Mouse (Mus musculus): ENCODE measurements around the gene Pdpr. TPM values are rescaled to one million over a fixed set of nuclear protein-coding genes. Genes with fewer than 3 reads are reported as not detected.

Gene Pdpr
- polyA plus RNA-seq, 1 experiment from 2014 or later, result 10.3 TPM

Other genes starting within 250 kb of the Pdpr start
- 61.5 and 66.4 TPM in 2 replicates for gene Cog4, start 248.0 kb upstream of the Pdpr start, polyA plus RNA-seq (2015; fragmentation: Nextera tagmentation; extraction: Ambion mirVana)
- 82.8 and 88.1 TPM in 2 replicates for gene Sf3b3, start 247.8 kb upstream of the Pdpr start, polyA plus RNA-seq (2015; fragmentation: Nextera tagmentation; extraction: Ambion mirVana)
- 5.7 and 7.2 TPM in 2 replicates for gene Fuk, start 192.1 kb upstream of the Pdpr start, polyA plus RNA-seq (2015; fragmentation: Nextera tagmentation; extraction: Ambion mirVana)
- 14.5 and 15.4 TPM in 2 replicates for gene St3gal2, start 174.7 kb upstream of the Pdpr start, polyA plus RNA-seq (2015; fragmentation: Nextera tagmentation; extraction: Ambion mirVana)
- 8.4 and 10.3 TPM in 2 replicates for gene Ddx19a, start 96.8 kb upstream of the Pdpr start, polyA plus RNA-seq (2015; fragmentation: Nextera tagmentation; extraction: Ambion mirVana)
- gene Ddx19b, start 62.9 kb upstream of the Pdpr start, polyA plus RNA-seq (2015; fragmentation: Nextera tagmentation; extraction: Ambion mirVana), result 4.0 and 4.4 TPM in 2 replicates
- gene Aars, start 61.5 kb upstream of the Pdpr start, polyA plus RNA-seq (2015; fragmentation: Nextera tagmentation; extraction: Ambion mirVana), result 35.3 and 35.5 TPM in 2 replicates
- gene Exosc6, start 38.3 kb upstream of the Pdpr start, polyA plus RNA-seq (2015; fragmentation: Nextera tagmentation; extraction: Ambion mirVana), result 5.6 and 6.4 TPM in 2 replicates
- 0.11 TPM in 1 of 2 replicates, not detected in the other for gene Clec18a, start 2.2 kb upstream of the Pdpr start, polyA plus RNA-seq (2015; fragmentation: Nextera tagmentation; extraction: Ambion mirVana)
- 55.7 and 58.6 TPM in 2 replicates for gene Glg1, start 164.6 kb downstream of the Pdpr start, polyA plus RNA-seq (2015; fragmentation: Nextera tagmentation; extraction: Ambion mirVana)
- 38.5 and 39.8 TPM in 2 replicates for gene Rfwd3, start 205.6 kb downstream of the Pdpr start, polyA plus RNA-seq (2015; fragmentation: Nextera tagmentation; extraction: Ambion mirVana)
- gene Mlkl, start 243.5 kb downstream of the Pdpr start, polyA plus RNA-seq (2015; fragmentation: Nextera tagmentation; extraction: Ambion mirVana), result 3.0 and 4.4 TPM in 2 replicates